In the genomic region with DNA sequence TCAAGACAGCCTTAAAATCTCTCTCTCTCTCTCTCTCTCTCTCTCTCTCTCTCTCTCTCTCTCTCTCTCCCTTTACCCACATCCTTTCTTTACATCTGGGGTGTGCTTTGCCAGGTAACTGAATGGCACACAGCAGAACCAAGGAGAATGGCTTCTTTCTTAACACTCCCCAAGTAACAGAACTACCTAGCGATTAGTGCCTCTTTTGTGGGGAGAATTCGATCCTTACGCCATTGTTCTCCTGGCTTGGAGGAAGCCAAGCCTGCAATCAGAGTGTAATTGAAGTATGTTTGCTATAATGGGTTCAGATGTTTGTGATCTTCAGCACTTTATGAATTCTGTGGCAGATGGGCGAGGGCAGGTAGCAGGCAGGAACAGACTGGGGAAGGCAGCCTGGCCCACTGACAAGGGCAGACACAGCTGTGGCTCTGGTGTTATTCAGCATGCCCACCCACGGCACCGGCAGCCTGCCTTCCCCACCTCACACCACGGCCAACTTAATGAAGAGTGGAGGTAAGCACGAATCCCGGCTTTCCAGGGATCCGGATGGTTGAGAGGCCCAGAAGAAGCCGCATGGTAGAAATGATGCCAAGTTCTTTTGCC, we compare ENCODE assay signal across 31 mouse cellular contexts.
DNase-seq lines count a peak whose midpoint lies in the region; ATAC-seq and TF ChIP-seq lines count a peak whose summit lies in the region.
"Had no signal": no experiment of that assay in that cellular context is flagged by ENCODE, and none has a peak within 500 bp of the region (broad histone marks: within the 10 kb centered on the region; RNA-seq: fewer than 3 reads in every experiment).

No protein-coding gene starts in this region.

- no peak overlapping the region for H3K4me3 ChIP-seq in hindbrain, embryonic 16.5 days (ENCODE audit: low read length)
- no peak overlapping the region for H3K4me3 ChIP-seq in hindbrain, embryonic 14.5 days (replicated peaks; ENCODE audit: low read length)
- H3K4me3 ChIP-seq in midbrain, postnatal 0 days (ENCODE audit: low read depth, low read length) = no peak overlapping the region
- H3K4me3 ChIP-seq in midbrain, embryonic 16.5 days (ENCODE audit: low read depth, low read length) = no peak overlapping the region
- H3K4me3 ChIP-seq in embryonic facial prominence, embryonic 15.5 days (replicated peaks) = no peak overlapping the region
- H3K4me3 ChIP-seq: heart, embryonic 10.5 days; heart, embryonic 15.5 days; kidney, embryonic 15.5 days; limb, embryonic 13.5 days; lung, embryonic 15.5 days; midbrain, embryonic 10.5 days; midbrain, embryonic 15.5 days; myocyte; neural tube, embryonic 12.5 days had no signal

- 0 out of 2 replicates have a peak, but pooled peaks have one; percentile 65 for ATAC-seq in hindbrain, embryonic 16.5 days
- ATAC-seq in hindbrain, embryonic 14.5 days (ENCODE audit: low FRiP score) = no peak
- ATAC-seq in midbrain, postnatal 0 days (ENCODE audit: low FRiP score) = no peak
- ATAC-seq in midbrain, embryonic 16.5 days = no peak
- ATAC-seq in embryonic facial prominence, embryonic 15.5 days (ENCODE audit: insufficient number of reproducible peaks, low FRiP score, low TSS enrichment, low read depth) = peak; percentile 78
- ATAC-seq: inflammation-experienced regulatory T-cells, adult 6 months; midbrain, embryonic 15.5 days; Patski had no signal

- no peaks in the 10 kb centered on the region for H3K27me3 ChIP-seq in hindbrain, embryonic 16.5 days (replicated peaks; ENCODE audit: control insufficient read depth, insufficient read depth, low read length)
- H3K27me3 ChIP-seq in hindbrain, embryonic 14.5 days (ENCODE audit: control insufficient read depth, insufficient read depth, low read length) = no peaks in the 10 kb centered on the region
- H3K27me3 ChIP-seq in midbrain, postnatal 0 days (ENCODE audit: insufficient read depth, low read length) = no peaks in the 10 kb centered on the region
- no peaks in the 10 kb centered on the region for H3K27me3 ChIP-seq in midbrain, embryonic 16.5 days (ENCODE audit: control insufficient read depth, insufficient read depth, low read depth, low read length)
- H3K27me3 ChIP-seq in embryonic facial prominence, embryonic 15.5 days = no peaks in the 10 kb centered on the region
- H3K27me3 ChIP-seq: heart, embryonic 15.5 days; kidney, embryonic 15.5 days; limb, embryonic 13.5 days; lung, embryonic 15.5 days; midbrain, embryonic 15.5 days; neural tube, embryonic 12.5 days; Patski had no signal

- H3K4me2 ChIP-seq in hindbrain, embryonic 16.5 days (ENCODE audit: low read length) = no peak overlapping the region
- no peak overlapping the region for H3K4me2 ChIP-seq in hindbrain, embryonic 14.5 days (replicated peaks)
- H3K4me2 ChIP-seq in midbrain, postnatal 0 days (ENCODE audit: low read depth, low read length, poor library complexity, severe bottlenecking) = no peak overlapping the region
- no peak overlapping the region for H3K4me2 ChIP-seq in midbrain, embryonic 16.5 days (ENCODE audit: low read length)
- H3K4me2 ChIP-seq in embryonic facial prominence, embryonic 15.5 days (replicated peaks) = no peak overlapping the region
- H3K4me2 ChIP-seq: heart, embryonic 15.5 days; kidney, embryonic 15.5 days; limb, embryonic 13.5 days; liver, embryonic 11.5 days; lung, embryonic 15.5 days; midbrain, embryonic 15.5 days; neural tube, embryonic 12.5 days had no signal

- no peak overlapping the region for H3K9ac ChIP-seq in hindbrain, embryonic 16.5 days (ENCODE audit: low read depth, low read length)
- H3K9ac ChIP-seq in hindbrain, embryonic 14.5 days = no peak overlapping the region
- H3K9ac ChIP-seq in midbrain, postnatal 0 days (replicated peaks; ENCODE audit: low read length, poor library complexity, severe bottlenecking) = no peak overlapping the region
- no peak overlapping the region for H3K9ac ChIP-seq in midbrain, embryonic 16.5 days (ENCODE audit: low read depth, low read length)
- no peak overlapping the region for H3K9ac ChIP-seq in embryonic facial prominence, embryonic 15.5 days
- H3K9ac ChIP-seq: heart, embryonic 15.5 days; kidney, embryonic 15.5 days; limb, embryonic 13.5 days; lung, embryonic 15.5 days; midbrain, embryonic 15.5 days; neural tube, embryonic 12.5 days had no signal

- no peak for TF ChIP-seq CTCF in midbrain, postnatal 0 days (IDR thresholded peaks at IDR 0.05)

- DNase-seq in cerebellum, postnatal 25 days = peak; percentile 20 to 36
- no peak for DNase-seq in cerebellum, adult 9-11 months
- DNase-seq in hindbrain, embryonic 14.5 days (ENCODE audit: low spot score) = no peak
- DNase-seq in midbrain, postnatal 0 days (ENCODE audit: low spot score) = peak; percentile 44
- no peak for DNase-seq in kidney, postnatal 4 days
- DNase-seq: adrenal gland, postnatal 10 days; cerebellum, adult 11 months; embryo, embryonic 11 days; gastrocnemius, postnatal 14 days; heart, adult 11 months; kidney, adult 11 months; kidney, postnatal 25 days; right cerebral cortex, adult 18-20 months; spleen, adult 18-20 months; thymus, adult 18-20 months; thymus, postnatal 36 days had no signal

- 74% methylated on average over 11 of the region's 11 CpGs for WGBS in hindbrain, embryonic 16.5 days
- WGBS in hindbrain, embryonic 14.5 days = 68% methylated on average over 11 of the region's 11 CpGs
- WGBS in midbrain, postnatal 0 days = 65% methylated on average over 11 of the region's 11 CpGs
- 59% methylated on average over 11 of the region's 11 CpGs for WGBS in midbrain, embryonic 16.5 days
- WGBS in embryonic facial prominence, embryonic 15.5 days = 48% methylated on average over 11 of the region's 11 CpGs

- no peaks in the 10 kb centered on the region for H3K4me1 ChIP-seq in hindbrain, embryonic 16.5 days (ENCODE audit: control insufficient read depth, insufficient read depth, low read depth, low read length)
- no peaks in the 10 kb centered on the region for H3K4me1 ChIP-seq in hindbrain, embryonic 14.5 days (replicated peaks; ENCODE audit: control insufficient read depth, insufficient read depth, low read length)
- no peaks in the 10 kb centered on the region for H3K4me1 ChIP-seq in midbrain, postnatal 0 days (ENCODE audit: insufficient read depth, low read length)
- no peaks in the 10 kb centered on the region for H3K4me1 ChIP-seq in midbrain, embryonic 16.5 days (ENCODE audit: control insufficient read depth, insufficient read depth, low read length)
- H3K4me1 ChIP-seq in embryonic facial prominence, embryonic 15.5 days = no peaks in the 10 kb centered on the region
- H3K4me1 ChIP-seq: heart, embryonic 10.5 days; heart, embryonic 15.5 days; kidney, embryonic 15.5 days; lung, embryonic 15.5 days; midbrain, embryonic 15.5 days; neural tube, embryonic 12.5 days had no signal

- H3K36me3 ChIP-seq in hindbrain, embryonic 16.5 days (ENCODE audit: control insufficient read depth, insufficient read depth, low read length) = no peaks in the 10 kb centered on the region
- H3K36me3 ChIP-seq in hindbrain, embryonic 14.5 days (replicated peaks; ENCODE audit: control insufficient read depth, insufficient read depth) = no peaks in the 10 kb centered on the region
- H3K36me3 ChIP-seq in midbrain, postnatal 0 days (ENCODE audit: insufficient read depth, low read length) = no peaks in the 10 kb centered on the region
- H3K36me3 ChIP-seq in midbrain, embryonic 16.5 days (ENCODE audit: control insufficient read depth, insufficient read depth, low read length) = no peaks in the 10 kb centered on the region
- H3K36me3 ChIP-seq in embryonic facial prominence, embryonic 15.5 days = no peaks in the 10 kb centered on the region
- H3K36me3 ChIP-seq: heart, embryonic 10.5 days; heart, embryonic 15.5 days; kidney, embryonic 15.5 days; limb, embryonic 13.5 days; lung, embryonic 15.5 days; midbrain, embryonic 10.5 days; midbrain, embryonic 15.5 days; neural tube, embryonic 12.5 days had no signal

- H3K27ac ChIP-seq in hindbrain, embryonic 16.5 days (ENCODE audit: low read depth, low read length) = no peak overlapping the region
- H3K27ac ChIP-seq in hindbrain, embryonic 14.5 days = no peak overlapping the region
- no peak overlapping the region for H3K27ac ChIP-seq in midbrain, postnatal 0 days (ENCODE audit: low read depth, low read length)
- no peak overlapping the region for H3K27ac ChIP-seq in midbrain, embryonic 16.5 days (ENCODE audit: low read length)
- H3K27ac ChIP-seq in embryonic facial prominence, embryonic 15.5 days (replicated peaks) = no peak overlapping the region
- H3K27ac ChIP-seq: heart, embryonic 10.5 days; heart, embryonic 15.5 days; kidney, embryonic 15.5 days; limb, embryonic 13.5 days; lung, embryonic 15.5 days; midbrain, embryonic 10.5 days; midbrain, embryonic 15.5 days; neural tube, embryonic 12.5 days had no signal

- H3K9me3 ChIP-seq in hindbrain, embryonic 16.5 days (ENCODE audit: control insufficient read depth, low read length) = no peaks in the 10 kb centered on the region
- H3K9me3 ChIP-seq in hindbrain, embryonic 14.5 days (ENCODE audit: control insufficient read depth, low read length) = no peaks in the 10 kb centered on the region
- no peaks in the 10 kb centered on the region for H3K9me3 ChIP-seq in midbrain, postnatal 0 days (ENCODE audit: low read length)
- no peaks in the 10 kb centered on the region for H3K9me3 ChIP-seq in midbrain, embryonic 16.5 days (replicated peaks; ENCODE audit: control insufficient read depth, low read length, poor library complexity, severe bottlenecking)
- no peaks in the 10 kb centered on the region for H3K9me3 ChIP-seq in embryonic facial prominence, embryonic 15.5 days (replicated peaks)
- H3K9me3 ChIP-seq: heart, embryonic 10.5 days; heart, embryonic 15.5 days; kidney, embryonic 15.5 days; limb, embryonic 13.5 days; lung, embryonic 15.5 days; midbrain, embryonic 10.5 days; midbrain, embryonic 15.5 days; neural tube, embryonic 12.5 days had no signal

Comparison
In these comparisons a context has a peak if more than half of its experiments do, and no peak if none do; other contexts are left out.
1. DNase-seq: peak in cerebellum, postnatal 25 days (2 of 2) and midbrain, postnatal 0 days (single experiment); none in cerebellum, adult 9-11 months (single experiment), hindbrain, embryonic 14.5 days (single experiment) and kidney, postnatal 4 days (0 of 2).
2. ATAC-seq: peak in hindbrain, embryonic 16.5 days (single experiment) and embryonic facial prominence, embryonic 15.5 days (single experiment); none in hindbrain, embryonic 14.5 days (single experiment), midbrain, postnatal 0 days (single experiment) and midbrain, embryonic 16.5 days (single experiment).